Mouse (Mus musculus) liver, embryonic 18 days (tissue): ENCODE measurements around the gene Cyp2c65. TPM values are rescaled to one million over a fixed set of nuclear protein-coding genes. Genes with fewer than 3 reads are reported as not detected.

Experiments
- polyA plus RNA-seq: library from polyadenylated mRNA; depleted of rRNA; stranded (reverse); fragments of >200 nt; gene quantifications from 2 replicates; pipeline ENCODE4 v1.2.3, GENCODE M21; 2012; rRNA removed

Gene Cyp2c65
- 0.02 TPM in 1 of 2 replicates, not detected in the other for polyA plus RNA-seq

GRCm38 (mm10) chr19:39060719-39061118 is at the start of gene Cyp2c65:
Gene Cyp2c65, plus strand, starts transcription at chr19:39061015.

DNA sequence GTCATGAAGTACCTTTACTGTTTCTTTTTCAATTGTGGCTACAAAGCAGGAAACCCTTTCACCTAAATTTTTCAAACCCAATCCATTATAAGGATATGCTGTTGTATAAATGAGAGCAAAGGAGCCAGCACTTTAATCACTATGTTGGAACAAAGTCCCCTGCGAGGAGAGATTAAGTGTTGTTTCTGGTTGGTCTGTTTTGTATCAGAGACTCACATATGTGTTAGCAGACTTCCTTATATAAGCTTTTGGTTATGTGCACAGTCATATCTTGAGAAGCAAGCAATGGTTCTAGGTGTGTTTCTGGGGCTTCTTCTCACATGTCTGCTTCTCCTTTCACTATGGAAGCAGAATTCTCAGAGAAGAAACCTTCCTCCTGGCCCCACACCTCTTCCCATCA is 52.8 kb downstream of the Cyp2c65 start, which contains the start of gene Cyp2c66:
TSS of gene Cyp2c66 (plus strand) at position 255 of the 400 bp plus-strand sequence.

Other genes with a start within 250 kb of the Cyp2c65 start
- 3.2 and 3.3 TPM in 2 replicates for gene Noc3l, start 241.8 kb upstream of the Cyp2c65 start, polyA plus RNA-seq
- gene Tbc1d12, start 224.4 kb upstream of the Cyp2c65 start, polyA plus RNA-seq: 1.4 and 1.6 TPM in 2 replicates
- gene Hells, start 130.1 kb upstream of the Cyp2c65 start, polyA plus RNA-seq: 4.7 and 4.9 TPM in 2 replicates
- 0.01 TPM in 1 of 2 replicates, not detected in the other for gene Cyp2c55, start 54.0 kb upstream of the Cyp2c65 start, polyA plus RNA-seq
- not detected in 2 replicates for gene Cyp2c66, start 52.9 kb downstream of the Cyp2c65 start, polyA plus RNA-seq
- gene Cyp2c29, start 208.4 kb downstream of the Cyp2c65 start, polyA plus RNA-seq: 0.06 and 0.11 TPM in 2 replicates